Comparison of ENCODE assay signal across 20 mouse cellular contexts in genomic region chr14:118431241-118431882, GRCm38 (mm10).
A peak's percentile ranks its signal among the peaks of the same experiment; 100 is the strongest.
DNase-seq lines count a peak whose midpoint lies in the region; ATAC-seq and TF ChIP-seq lines count a peak whose summit lies in the region.
"Had no signal": no experiment of that assay in that cellular context is flagged by ENCODE, and none has a peak within 500 bp of the region (broad histone marks: within the 10 kb centered on the region; RNA-seq: fewer than 3 reads in every experiment).

No protein-coding gene starts in this region.

- peak; percentile 53; the same call in 1 of the 2 replicates for TF ChIP-seq EP300 in CH12.LX (IDR thresholded peaks at IDR 0.05; ENCODE audit: low read length)

- H3K9me3 ChIP-seq in CH12.LX (replicated peaks; ENCODE audit: low read length): no peaks in the 10 kb centered on the region
- H3K9me3 ChIP-seq: embryonic facial prominence, embryonic 15.5 days; forebrain, embryonic 15.5 days; heart, embryonic 15.5 days; hindbrain, embryonic 15.5 days had no signal

- no peak overlapping the region for H3K4me3 ChIP-seq in CH12.LX (replicated peaks in 1 of 3; ENCODE audit: low read depth in 2 of 3, low read length in 2 of 3, poor library complexity in 1 of 3)
- H3K4me3 ChIP-seq: embryonic facial prominence, embryonic 15.5 days; erythroblast, embryonic 14.5 days; forebrain, embryonic 15.5 days; heart, adult 2 months; heart, embryonic 15.5 days; hindbrain, embryonic 15.5 days had no signal

- no peaks in the 10 kb centered on the region for H3K36me3 ChIP-seq in CH12.LX (replicated peaks in 1 of 2; ENCODE audit: control insufficient read depth in 1 of 2, insufficient read depth in 1 of 2, low read length in 1 of 2)
- H3K36me3 ChIP-seq: embryonic facial prominence, embryonic 15.5 days; forebrain, embryonic 15.5 days; heart, embryonic 15.5 days; hindbrain, embryonic 15.5 days had no signal

- ATAC-seq in megakaryocyte, adult 5-6 weeks (ENCODE audit: poor library complexity, severe bottlenecking): peak; percentile 85
- no peak for ATAC-seq in erythroid progenitor cell, adult 5-6 weeks (replicated peaks; ENCODE audit: low FRiP score, poor library complexity, severe bottlenecking)
- ATAC-seq: forebrain, embryonic 15.5 days; intestine, embryonic 16.5 days had no signal

- dilution Hi-C loops in CH12.LX (cut with MboI; ENCODE audit: extremely low pct_ligation_motif_present, extremely low pct_unique_long_range_greater_than_20kb, low sequenced_read_pairs): no loop called here

- H3K79me2 ChIP-seq in CH12.LX (replicated peaks; ENCODE audit: control insufficient read depth, extremely low read depth, insufficient read depth, poor library complexity, severe bottlenecking): no peaks in the 10 kb centered on the region

- no peak for TF ChIP-seq CTCF in CH12.LX (conservative IDR thresholded peaks at IDR 0.05 in 1 of 2, IDR thresholded peaks at IDR 0.05 in 1 of 2; ENCODE audit: low read depth in 2 of 2, low read length in 2 of 2)

- DNase-seq in CH12.LX (ENCODE audit: extremely low read depth) (peak; percentile 57), MEL-GATA-1-ER (ENCODE audit: extremely low read depth, low read depth) (peak; percentile 36)
- no peak for DNase-seq in embryo, embryonic 9.5 days (ENCODE audit: extremely low spot score)
- no peak for DNase-seq in heart, postnatal 25 days (ENCODE audit: low spot score)
- DNase-seq in kidney, postnatal 10 days: no peak
- DNase-seq: adrenal gland, postnatal 14 days; cerebellum, adult 11-12 months; cerebellum, adult 9-10 months; cerebellum, postnatal 25 days; heart, adult 2 months; heart, postnatal 14 days had no signal

- peaks cover 3 to 18% of the 10 kb centered on the region in 2 experiments; a peak in 3 of 4 replicates for H3K4me1 ChIP-seq in CH12.LX (ENCODE audit: control insufficient read depth in 1 of 2, insufficient read depth in 2 of 2)
- H3K4me1 ChIP-seq: embryonic facial prominence, embryonic 15.5 days; heart, embryonic 15.5 days; hindbrain, embryonic 15.5 days had no signal

- TF ChIP-seq RAD21 in CH12.LX (IDR thresholded peaks at IDR 0.05; ENCODE audit: low read depth, low read length): no peak

- H3K9ac ChIP-seq in CH12.LX (ENCODE audit: insufficient read depth, low read depth): no peak overlapping the region
- H3K9ac ChIP-seq: embryonic facial prominence, embryonic 15.5 days; forebrain, embryonic 15.5 days; heart, embryonic 15.5 days; hindbrain, embryonic 15.5 days had no signal

- intact Hi-C loops in heart, postnatal 25 days (cut with DNase I): loop anchor here (10.0 kb wide), 1 partner anchor 207 kb away; no protein-coding TSS in a partner anchor

- H3K4me2 ChIP-seq in CH12.LX (ENCODE audit: insufficient read depth, low read depth, poor library complexity, severe bottlenecking): no peak overlapping the region; the same call in 1 of the 2 replicates
- H3K4me2 ChIP-seq: embryonic facial prominence, embryonic 15.5 days; forebrain, embryonic 15.5 days; heart, embryonic 11.5 days; heart, embryonic 15.5 days; hindbrain, embryonic 15.5 days had no signal

- no peaks in the 10 kb centered on the region for H3K27me3 ChIP-seq in CH12.LX (replicated peaks)

- in situ Hi-C loops in CH12.LX (cut with MboI; ENCODE audit: low pct_ligation_motif_present, low pct_unique_long_range_greater_than_20kb, low sequenced_read_pairs): no loop called here

- TF ChIP-seq POLR2A in CH12.LX (IDR thresholded peaks at IDR 0.05; ENCODE audit: low read depth, low read length): no peak

- H3K27ac ChIP-seq in CH12.LX (ENCODE audit: insufficient read depth, low read depth): no peak overlapping the region
- H3K27ac ChIP-seq: embryonic facial prominence, embryonic 15.5 days; forebrain, embryonic 15.5 days; heart, adult 2 months; heart, embryonic 15.5 days; hindbrain, embryonic 15.5 days had no signal

TF ChIP-seq in CH12.LX, 34 proteins besides CTCF, POLR2A, EP300 and RAD21:
- no peak for TF ChIP-seq NELFE (IDR thresholded peaks at IDR 0.05; ENCODE audit: low read depth, low read length)
- 0 out of 2 replicates have a peak, but pooled peaks have one; percentile 7 for TF ChIP-seq ETS1 (conservative IDR thresholded peaks at IDR 0.05; ENCODE audit: low read depth, low read length)
- TF ChIP-seq ZKSCAN1 (IDR thresholded peaks at IDR 0.05; ENCODE audit: borderline replicate concordance, low read depth, low read length): no peak
- TF ChIP-seq USF2 (conservative IDR thresholded peaks at IDR 0.05; ENCODE audit: low read depth, low read length): no peak
- no peak for TF ChIP-seq SIN3A (IDR thresholded peaks at IDR 0.05; ENCODE audit: low read length)
- 0 out of 2 replicates have a peak, but pooled peaks have one; percentile 10 for TF ChIP-seq SMC3 (IDR thresholded peaks at IDR 0.05; ENCODE audit: low read depth, low read length)
- TF ChIP-seq RCOR1 (conservative IDR thresholded peaks at IDR 0.05; ENCODE audit: low read depth, low read length): 0 out of 2 replicates have a peak, but pooled peaks have one; percentile 46
- TF ChIP-seq BHLHE40 (IDR thresholded peaks at IDR 0.05; ENCODE audit: low read depth, low read length): peak; percentile 62
- TF ChIP-seq IRF4 (IDR thresholded peaks at IDR 0.05; ENCODE audit: low read depth, low read length): peak; percentile 81

Comparison
In these comparisons a context has a peak if more than half of its experiments do, and no peak if none do; other contexts are left out.
1. DNase-seq: peak in CH12.LX (single experiment) and MEL-GATA-1-ER (single experiment); none in embryo, embryonic 9.5 days (single experiment), heart, postnatal 25 days (single experiment) and kidney, postnatal 10 days (single experiment).